Mouse (Mus musculus) forebrain, embryonic 12.5 days (tissue): ENCODE data around the gene Ccdc85a. TPM values are rescaled to one million over a fixed set of nuclear protein-coding genes. Genes with fewer than 3 reads are reported as not detected.

Experiments
- ATAC-seq: fragments of 200-750 bp; cut with Nextera tagmentation; 2 replicates; pipeline ENCODE4 v1.8.0; 2017; ENCODE audit warnings: moderate TSS enrichment; ENCODE audit not compliant: low FRiP score
- H3K27ac ChIP-seq: fragments of 300-500 bp; sonication (generic); 2 replicates; pipeline ENCODE4 v1.5.1; 2016; ENCODE audit warnings: mild to moderate bottlenecking
- H3K27me3 ChIP-seq: fragments of 300-500 bp; sonication (generic); 2 replicates; pipeline ENCODE4 v1.6.1; 2016; ENCODE audit warnings: mild to moderate bottlenecking
- H3K36me3 ChIP-seq: fragments of 300-500 bp; sonication (generic); replicated peaks from 2 replicates; pipeline ENCODE4 v1.6.1; 2016; ENCODE audit warnings: mild to moderate bottlenecking
- H3K4me1 ChIP-seq: fragments of 300-500 bp; sonication (generic); 2 replicates; pipeline ENCODE4 v1.6.1; 2016
- H3K4me2 ChIP-seq: fragments of 300-500 bp; sonication (generic); 2 replicates; pipeline ENCODE4 v1.6.1; 2016; ENCODE audit warnings: mild to moderate bottlenecking, moderate library complexity
- H3K4me3 ChIP-seq: fragments of 300-500 bp; sonication (generic); replicated peaks from 2 replicates; pipeline ENCODE4 v1.5.1; 2016; ENCODE audit warnings: mild to moderate bottlenecking
- H3K9ac ChIP-seq: fragments of 300-500 bp; sonication (generic); 2 replicates; pipeline ENCODE4 v1.6.1; 2016; ENCODE audit warnings: mild to moderate bottlenecking
- H3K9me3 ChIP-seq: fragments of 300-500 bp; sonication (generic); 2 replicates; pipeline ENCODE4 v1.6.1; 2016
- WGBS: fragments of 180-500 bp; shearing (Covaris S2); methylation state at CpG from one replicate; pipeline ENCODE4 v1.1.7; 2016; 5-methylcytosine and 5-hydroxymethylcytosine counted together
- polyA plus RNA-seq: library from polyadenylated mRNA; unstranded; fragments of >200 nt; fragmentation: Nextera tagmentation; extraction: Ambion mirVana; gene quantifications from 2 replicates; pipeline ENCODE4 v1.2.1, GENCODE M21; 2016

Ccdc85a gene
- polyA plus RNA-seq: 5.8 and 5.9 TPM in 2 replicates

GRCm38 (mm10) chr11:28583911-28584434, at the start of gene Ccdc85a:
Gene Ccdc85a (minus strand): TSS chr11:28584324.
- peak within 1 kb of the TSS; percentile 65; the same call in 1 of the 2 replicates for H3K27ac ChIP-seq

GRCm38 (mm10) chr11:28633571-28634125, 49.5 kb upstream of the Ccdc85a start:
- no peaks in the 10 kb centered on the region for H3K4me1 ChIP-seq
- H3K4me2 ChIP-seq: no peak overlapping the region
- no peak for ATAC-seq
- no peak overlapping the region for H3K27ac ChIP-seq
- no peak overlapping the region for H3K9ac ChIP-seq
- H3K4me3 ChIP-seq: no peak overlapping the region
- H3K27me3 ChIP-seq: no peaks in the 10 kb centered on the region
- H3K9me3 ChIP-seq: no peaks in the 10 kb centered on the region
- WGBS: 38% methylated on average over 1 of the region's 1 CpGs
- no peaks in the 10 kb centered on the region for H3K36me3 ChIP-seq

More at GRCm38 (mm10) chr11:28583911-28584434, at the start of gene Ccdc85a:
- peak; percentile 96 for ATAC-seq
- Histone ChIP-seq H3K9me3 (no peaks in the 10 kb centered on the region), H3K9ac (peak within 1 kb of the TSS; percentile 65), H3K27me3 (peaks cover 16% of the 10 kb centered on the region), H3K36me3 (no peaks in the 10 kb centered on the region), H3K4me2 (peak within 1 kb of the TSS; percentile 99), H3K4me1 (peaks cover 3% of the 10 kb centered on the region; the same call in 1 of the 2 replicates), H3K4me3 (peak within 1 kb of the TSS; percentile 66)
- under 1% methylated on average over 25 of the region's 25 CpGs for WGBS

DNA sequence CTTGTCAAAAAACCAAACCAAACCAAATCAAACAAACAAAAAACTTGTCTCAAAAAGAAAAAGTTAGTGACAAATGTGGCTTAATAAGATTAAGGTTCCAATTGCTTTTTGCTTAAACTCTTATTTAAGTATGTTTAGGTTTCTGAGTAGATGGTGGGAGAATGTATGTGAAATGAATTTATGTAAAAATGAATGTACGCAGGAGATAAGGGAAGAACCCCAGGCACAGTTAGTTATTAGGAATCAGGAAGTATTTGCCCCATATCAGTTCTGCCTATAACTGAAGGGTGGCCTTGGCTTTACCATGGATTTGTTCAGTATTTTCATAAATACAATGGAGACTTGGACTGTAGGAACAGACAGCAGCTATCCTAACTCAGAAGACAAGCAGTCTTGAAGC, 49.0 kb upstream of the Ccdc85a start:
- Histone ChIP-seq H3K9ac (no peak overlapping the region), H3K36me3 (no peaks in the 10 kb centered on the region), H3K27me3 (no peaks in the 10 kb centered on the region), H3K9me3 (no peaks in the 10 kb centered on the region), H3K4me1 (no peaks in the 10 kb centered on the region), H3K4me3 (no peak overlapping the region), H3K4me2 (no peak overlapping the region), H3K27ac (no peak overlapping the region)
- no peak for ATAC-seq
- 86% methylated on average over 1 of the region's 1 CpGs for WGBS

- Histone ChIP-seq H3K4me3 (no peak overlapping the region), H3K27ac (no peak overlapping the region), H3K9me3 (no peaks in the 10 kb centered on the region), H3K27me3 (no peaks in the 10 kb centered on the region), H3K36me3 (no peaks in the 10 kb centered on the region), H3K4me2 (no peak overlapping the region), H3K9ac (no peak overlapping the region), H3K4me1 (no peaks in the 10 kb centered on the region)
- no peak for ATAC-seq
- 94% methylated on average over 2 of the region's 2 CpGs for WGBS
Measured at GRCm38 (mm10) chr11:28630771-28631170, 46.6 kb upstream of the Ccdc85a start.

- Histone ChIP-seq H3K4me2 (no peak overlapping the region), H3K36me3 (no peaks in the 10 kb centered on the region), H3K9ac (no peak overlapping the region), H3K9me3 (no peaks in the 10 kb centered on the region), H3K4me3 (no peak overlapping the region), H3K27ac (no peak overlapping the region), H3K27me3 (no peaks in the 10 kb centered on the region), H3K4me1 (no peaks in the 10 kb centered on the region)
- no peak; the same call in 1 of the 2 replicates for ATAC-seq
Measured at GRCm38 (mm10) chr11:28610781-28611491, 26.8 kb upstream of the Ccdc85a start.

DNA sequence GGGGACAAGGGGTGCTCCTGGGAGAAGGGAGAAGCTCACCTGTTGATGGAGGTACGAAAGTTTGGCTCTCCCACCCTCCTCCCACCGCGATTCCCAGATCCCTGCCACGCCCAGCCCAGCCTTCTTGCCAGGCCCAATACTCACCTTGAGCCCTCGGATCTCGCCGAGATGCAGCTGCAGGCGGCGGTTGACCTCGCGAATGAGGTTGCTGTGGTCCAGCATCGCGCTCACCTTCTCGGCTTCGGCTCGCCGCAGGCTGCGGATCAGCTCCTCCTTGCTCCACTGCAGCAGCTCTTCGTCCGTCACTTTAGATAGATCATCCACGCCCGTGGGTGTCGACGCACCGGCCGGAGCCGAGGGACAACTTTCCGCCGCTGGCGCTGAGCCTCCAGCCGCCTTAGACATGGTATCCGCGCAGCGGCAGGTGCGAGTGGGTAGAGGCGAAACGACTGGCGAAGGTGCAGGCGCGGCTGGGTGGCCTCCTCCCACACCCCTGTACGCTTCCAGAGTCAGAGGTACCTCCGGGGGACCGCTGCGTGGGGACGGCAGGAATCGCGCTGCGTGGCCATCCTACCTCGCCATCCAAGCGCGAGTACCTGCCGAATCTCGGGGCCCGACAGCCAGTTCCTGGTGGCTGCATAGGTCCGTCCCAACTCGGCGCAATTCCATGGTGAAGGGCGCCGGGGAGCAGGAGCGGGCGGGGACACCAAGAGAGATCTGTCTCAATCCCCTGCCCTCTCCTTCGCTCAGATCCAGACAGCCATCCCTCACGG, 800 bp downstream of the Ccdc85a start:
- peaks cover 16% of the 10 kb centered on the region for H3K27me3 ChIP-seq
- peak overlapping the region; percentile 66 for H3K4me3 ChIP-seq
- under 1% methylated on average over 59 of the region's 63 CpGs for WGBS
- peak; percentile 45 for ATAC-seq
- H3K9me3 ChIP-seq: no peaks in the 10 kb centered on the region
- H3K9ac ChIP-seq: peak overlapping the region; percentile 65
- peaks cover 3% of the 10 kb centered on the region; the same call in 1 of the 2 replicates for H3K4me1 ChIP-seq
- H3K27ac ChIP-seq: peak overlapping the region; percentile 65; the same call in 1 of the 2 replicates
- peak overlapping the region; percentile 99 for H3K4me2 ChIP-seq
- no peaks in the 10 kb centered on the region for H3K36me3 ChIP-seq

DNA sequence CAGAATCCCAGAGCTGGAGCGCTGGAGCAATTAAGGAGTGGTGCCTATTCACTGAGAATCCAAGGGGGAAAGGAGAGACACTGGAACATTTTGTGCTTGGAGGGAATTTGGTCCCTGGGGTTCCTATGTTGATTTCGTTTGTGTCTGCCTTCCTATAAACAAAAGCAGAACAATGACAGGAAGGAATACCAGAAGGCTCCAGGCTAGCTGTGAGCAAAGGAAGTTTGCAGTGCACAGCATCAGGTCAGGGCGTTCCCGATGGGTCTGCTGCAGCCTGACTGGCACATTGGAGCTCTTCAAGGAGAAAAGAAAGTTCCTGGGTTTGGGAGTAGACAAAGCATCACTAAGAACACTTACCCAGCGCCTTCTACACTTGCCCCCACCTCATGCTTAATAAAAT, 1.9 kb downstream of the Ccdc85a start:
- ATAC-seq: no peak
- 9% methylated on average over 5 of the region's 5 CpGs for WGBS
- no peaks in the 10 kb centered on the region for H3K36me3 ChIP-seq
- peaks cover 16% of the 10 kb centered on the region for H3K27me3 ChIP-seq
- H3K27ac ChIP-seq: no peak overlapping the region
- no peak overlapping the region for H3K9ac ChIP-seq
- H3K4me3 ChIP-seq: peak overlapping the region; percentile 66; the same call in 1 of the 2 replicates
- no peaks in the 10 kb centered on the region for H3K9me3 ChIP-seq
- peaks cover 3% of the 10 kb centered on the region; the same call in 1 of the 2 replicates for H3K4me1 ChIP-seq
- H3K4me2 ChIP-seq: peak overlapping the region; percentile 24

DNA sequence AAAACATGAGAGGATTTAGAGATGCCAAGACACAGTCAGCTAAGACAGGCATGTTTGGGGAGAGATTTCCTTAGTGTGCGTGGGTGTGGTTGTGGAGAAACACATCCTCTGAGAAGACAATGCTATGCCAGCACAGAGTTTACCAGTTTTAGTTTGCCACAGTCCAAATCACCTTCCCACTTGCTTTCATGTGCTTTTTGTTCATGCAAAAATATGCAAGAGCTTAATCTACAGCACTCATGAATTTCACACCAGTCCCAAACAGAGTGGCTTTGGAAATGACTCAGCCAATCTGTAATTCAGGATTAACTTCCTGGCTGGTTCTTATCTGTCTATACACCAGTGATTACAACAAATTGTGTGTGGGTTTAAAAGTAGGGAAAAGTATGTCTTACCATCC, 11.7 kb downstream of the Ccdc85a start:
- ATAC-seq: no peak
- H3K27ac ChIP-seq: no peak overlapping the region
- H3K36me3 ChIP-seq: no peaks in the 10 kb centered on the region
- no peaks in the 10 kb centered on the region for H3K9me3 ChIP-seq
- H3K4me3 ChIP-seq: no peak overlapping the region
- no peak overlapping the region for H3K4me2 ChIP-seq
- H3K27me3 ChIP-seq: no peaks in the 10 kb centered on the region
- H3K4me1 ChIP-seq: no peaks in the 10 kb centered on the region; the same call in 1 of the 2 replicates
- WGBS: 87% methylated on average over 1 of the region's 1 CpGs
- H3K9ac ChIP-seq: no peak overlapping the region

DNA sequence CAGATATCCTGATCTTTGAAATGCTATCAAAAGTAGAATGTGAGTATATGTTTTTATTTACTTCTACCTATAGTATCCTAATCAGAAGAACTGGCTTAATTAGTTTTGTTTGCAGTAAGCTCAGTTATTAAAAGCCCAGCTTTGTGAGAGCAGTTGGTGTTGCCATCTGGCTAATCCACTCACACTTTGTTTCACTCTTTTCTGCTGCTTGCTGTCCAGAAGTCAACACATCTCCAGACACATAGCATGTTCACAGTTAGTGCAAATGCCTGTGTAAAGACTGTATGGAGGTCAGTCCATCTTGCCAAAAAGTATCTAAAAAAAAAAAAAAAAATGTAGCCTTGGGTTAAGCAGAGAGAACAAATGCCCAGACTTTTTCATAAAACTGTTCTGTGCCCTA, 27.7 kb downstream of the Ccdc85a start:
- Histone ChIP-seq H3K4me3 (no peak overlapping the region), H3K36me3 (no peaks in the 10 kb centered on the region), H3K9ac (no peak overlapping the region), H3K9me3 (0 out of 2 replicates have a peak, but pooled peaks cover 3% of the 10 kb centered on the region), H3K27me3 (no peaks in the 10 kb centered on the region), H3K4me2 (no peak overlapping the region), H3K27ac (no peak overlapping the region), H3K4me1 (no peaks in the 10 kb centered on the region)
- no peak for ATAC-seq

DNA sequence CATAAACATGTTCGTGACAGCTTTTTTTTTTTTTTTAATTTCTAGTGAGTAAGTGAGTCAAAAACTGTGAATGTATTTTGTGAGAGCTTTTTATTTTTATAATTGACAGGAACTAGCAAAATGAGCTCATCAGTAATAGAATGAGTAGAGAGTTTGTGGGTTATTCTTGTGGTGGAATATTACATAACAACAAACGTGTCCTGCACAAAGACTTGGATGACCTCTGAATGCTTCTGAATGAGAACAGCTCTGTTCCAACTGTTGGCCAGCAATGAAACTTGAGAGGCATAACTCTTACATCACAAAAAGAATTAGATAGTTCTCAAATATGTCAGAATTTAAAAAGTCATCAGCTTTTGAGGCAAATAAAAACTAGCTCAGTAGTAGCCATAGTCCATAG, 40.7 kb downstream of the Ccdc85a start:
- no peak overlapping the region for H3K27ac ChIP-seq
- H3K9ac ChIP-seq: no peak overlapping the region
- no peak overlapping the region for H3K4me3 ChIP-seq
- H3K9me3 ChIP-seq: no peaks in the 10 kb centered on the region
- no peaks in the 10 kb centered on the region for H3K27me3 ChIP-seq
- ATAC-seq: no peak
- 87% methylated on average over 2 of the region's 2 CpGs for WGBS
- no peaks in the 10 kb centered on the region for H3K36me3 ChIP-seq
- H3K4me2 ChIP-seq: no peak overlapping the region
- H3K4me1 ChIP-seq: no peaks in the 10 kb centered on the region

DNA sequence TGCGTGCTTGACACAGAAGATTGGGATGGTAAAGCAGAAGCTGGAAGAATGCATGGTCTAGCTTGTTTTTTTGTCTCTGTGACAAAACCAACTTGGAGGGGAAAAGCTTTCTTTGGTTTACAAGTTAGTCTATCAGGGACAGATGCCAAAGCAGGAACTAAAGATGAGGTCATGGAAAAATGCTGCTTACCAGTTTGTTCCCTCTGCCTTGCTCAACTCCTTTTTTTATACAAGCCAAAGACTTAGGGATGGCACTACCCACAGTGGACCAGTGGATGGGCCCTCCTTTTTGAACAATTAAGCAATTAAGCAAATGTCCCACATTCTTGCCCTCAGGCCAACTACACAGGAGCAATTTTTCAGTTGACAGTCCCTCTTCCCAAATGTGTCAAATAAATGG, 42.8 kb downstream of the Ccdc85a start:
- no peak for ATAC-seq
- no peak overlapping the region for H3K4me2 ChIP-seq
- no peak overlapping the region for H3K9ac ChIP-seq
- H3K27me3 ChIP-seq: no peaks in the 10 kb centered on the region
- H3K27ac ChIP-seq: no peak overlapping the region
- no peak overlapping the region for H3K4me3 ChIP-seq
- peaks cover 3% of the 10 kb centered on the region; the same call in 1 of the 2 replicates for H3K4me1 ChIP-seq
- H3K9me3 ChIP-seq: no peaks in the 10 kb centered on the region
- 89% methylated on average over 1 of the region's 1 CpGs for WGBS
- no peaks in the 10 kb centered on the region for H3K36me3 ChIP-seq

- H3K4me3 ChIP-seq: no peak overlapping the region
- no peak for ATAC-seq
- 93% methylated on average over 2 of the region's 2 CpGs for WGBS
Measured at GRCm38 (mm10) chr11:28533286-28533685, 50.8 kb downstream of the Ccdc85a start.

More at GRCm38 (mm10) chr11:28533286-28533685, 50.8 kb downstream of the Ccdc85a start:
- Histone ChIP-seq H3K36me3 (no peaks in the 10 kb centered on the region), H3K27ac (no peak overlapping the region), H3K4me2 (no peak overlapping the region), H3K9me3 (peaks cover 6% of the 10 kb centered on the region; the same call in 1 of the 2 replicates), H3K27me3 (no peaks in the 10 kb centered on the region), H3K9ac (no peak overlapping the region), H3K4me1 (peaks cover 3% of the 10 kb centered on the region; the same call in 1 of the 2 replicates)
